Mouse (Mus musculus) C2C12 (cell line): ENCODE data around the gene Tyrobp.

Experiments used
- CTCF ChIP-seq: IDR thresholded peaks from one replicate; pipeline ENCODE4 v1.5.1; 2011; ENCODE audit not compliant: control insufficient read depth, insufficient read depth, insufficient read length
- FOSL1 ChIP-seq: IDR thresholded peaks from one replicate; pipeline ENCODE4 v1.8.0; 2011; ENCODE audit warnings: mild to moderate bottlenecking, low read length; ENCODE audit not compliant: poor library complexity, insufficient read depth, severe bottlenecking
- MAX ChIP-seq: IDR thresholded peaks from one replicate; pipeline ENCODE4 v1.6.1; 2011; ENCODE audit warnings: mild to moderate bottlenecking, control low read depth
- MYOG ChIP-seq: IDR thresholded peaks from one replicate; pipeline ENCODE4 v1.6.1; 2011; ENCODE audit not compliant: control insufficient read depth, insufficient read length; ENCODE audit errors: extremely low read depth
- USF1 ChIP-seq: IDR thresholded peaks from one replicate; pipeline ENCODE4 v1.6.1; 2011; ENCODE audit warnings: low read depth, mild to moderate bottlenecking, control low read depth, moderate library complexity

DNA sequence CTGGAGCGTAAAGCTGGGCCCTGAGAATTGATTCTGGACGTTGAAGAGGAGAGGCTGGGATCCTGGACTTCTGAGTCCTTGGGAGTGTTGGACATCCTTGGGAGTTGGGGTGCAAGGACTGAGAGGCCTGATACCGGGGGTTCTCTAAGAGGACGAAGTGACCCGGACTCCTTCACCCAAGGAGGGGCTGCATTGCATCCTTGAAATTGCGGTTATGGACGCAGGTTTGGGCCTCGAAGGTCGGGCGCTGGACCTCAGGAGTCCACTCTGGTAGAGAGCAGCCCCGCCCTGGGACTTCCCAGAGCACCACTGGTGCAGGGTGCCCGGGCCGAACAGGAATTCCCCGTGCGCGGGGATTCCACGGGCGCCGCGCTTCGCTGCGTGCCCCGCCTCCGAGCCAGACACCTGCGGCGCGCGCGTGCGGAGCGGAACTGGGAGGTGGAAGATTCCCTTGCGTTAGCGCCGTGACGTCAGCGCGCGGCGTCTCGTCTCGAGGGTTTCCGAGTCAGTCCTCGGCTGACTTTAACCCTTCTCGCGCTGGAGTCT, 8.4 kb downstream of the Tyrobp start:
- TF ChIP-seq CTCF (no peak), USF1 (no peak), MYOG (no peak), MAX (no peak), FOSL1 (no peak)
